Mouse (Mus musculus): ENCODE data around the gene Mfap4.

DNA sequence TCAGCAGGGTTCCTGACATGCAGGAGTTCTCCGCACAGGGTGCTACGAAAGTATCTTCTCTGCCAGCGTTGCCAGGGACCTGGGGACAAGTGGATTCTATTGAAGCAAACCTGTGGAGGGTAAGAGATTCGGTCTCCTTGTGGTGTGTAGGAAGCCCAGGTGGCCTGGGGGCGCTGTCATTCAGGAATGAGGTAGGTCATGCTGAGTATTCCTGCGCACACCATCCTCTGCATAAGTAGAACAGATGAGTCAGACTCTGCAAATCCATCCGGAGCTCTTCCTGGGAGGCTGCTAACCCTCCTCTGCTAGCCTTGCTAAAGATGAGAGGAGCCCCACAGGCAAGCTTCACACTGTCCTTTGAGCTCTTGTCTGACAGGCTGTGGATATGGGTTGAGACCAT lies 43.6 kb upstream of the Mfap4 start:
- TF ChIP-seq CTCF (IDR thresholded peaks at IDR 0.05; ENCODE audit: control insufficient read depth, insufficient read depth, insufficient read length) (no peak), FOSL1 (IDR thresholded peaks at IDR 0.05; ENCODE audit: insufficient read depth, low read length, poor library complexity, severe bottlenecking) (no peak), USF1 (IDR thresholded peaks at IDR 0.05; ENCODE audit: low read depth) (no peak), MYOG (IDR thresholded peaks at IDR 0.05; ENCODE audit: control insufficient read depth, extremely low read depth, insufficient read length) (no peak), MAX (IDR thresholded peaks at IDR 0.05) (no peak), MYOD1 (IDR thresholded peaks at IDR 0.05; ENCODE audit: control insufficient read depth, insufficient read length, low read depth) (no peak), CEBPB (IDR thresholded peaks at IDR 0.05; ENCODE audit: low read depth) (no peak)
